Mouse (Mus musculus): ENCODE results near the gene Fer. TPM values are rescaled to one million over a fixed set of nuclear protein-coding genes. Genes with fewer than 3 reads are reported as not detected.

Gene Fer
- total RNA-seq, 2 experiments from 2014 or later, result 4.2 to 13.6 TPM

Other genes starting within 250 kb of the Fer start
- gene A930002H24Rik, start 729 bp downstream of the Fer start, total RNA-seq (2015; ENCODE audit: low replicate concordance), result not detected in 2 replicates
- gene A930002H24Rik, start 729 bp downstream of the Fer start, total RNA-seq (2017; ENCODE audit: low replicate concordance), result not detected in 2 replicates